Mouse (Mus musculus): ENCODE results near the gene Tigd3. TPM values are rescaled to one million over a fixed set of nuclear protein-coding genes. Genes with fewer than 3 reads are reported as not detected.

Tigd3 gene
- polyA plus RNA-seq, 1 experiment, result 0.28 TPM

DNA sequence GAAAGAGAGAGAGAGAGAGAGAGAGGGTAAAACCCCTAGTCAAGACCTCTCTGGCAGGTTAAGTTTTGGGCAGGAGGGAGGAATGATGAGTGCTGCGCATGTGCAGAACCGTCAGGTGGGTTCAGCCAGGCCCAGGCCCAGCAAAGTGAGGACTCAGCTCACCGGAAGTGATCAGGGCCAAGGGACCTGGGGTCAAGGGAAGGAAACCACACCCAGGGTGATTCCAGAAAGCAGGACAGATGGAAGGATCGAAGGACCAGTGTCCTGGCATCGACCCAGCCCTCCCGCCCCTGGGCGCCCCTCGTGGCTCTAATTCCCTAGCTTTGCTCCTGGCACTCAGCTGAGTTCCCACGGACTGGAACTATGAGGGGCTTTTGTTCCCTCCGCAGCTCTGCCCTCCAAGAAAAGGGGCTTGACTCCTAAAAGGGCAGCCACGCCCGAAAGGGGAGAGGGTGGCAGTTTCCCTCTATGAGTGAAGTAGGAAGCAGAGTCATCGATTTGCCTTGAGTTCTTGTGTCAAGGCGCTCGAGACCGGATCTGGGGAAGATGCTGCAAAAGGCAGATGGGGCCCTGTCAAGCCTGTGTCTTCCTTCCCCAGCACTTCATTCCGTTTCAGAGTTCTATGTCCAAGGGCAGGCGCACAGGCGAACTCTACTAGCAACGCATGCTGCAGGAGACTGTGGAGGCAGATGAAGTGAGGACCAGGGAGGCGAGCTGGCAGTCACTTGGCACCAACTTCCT, 43.3 kb upstream of the Tigd3 start:
- Histone ChIP-seq H3K27me3 (ENCODE audit: control insufficient read depth) (peaks cover 45% of the 10 kb centered on the region), H3K4me3 (replicated peaks) (no peak overlapping the region), H3K9me3 (ENCODE audit: control insufficient read depth, low read length) (0 out of 2 replicates have a peak, but pooled peaks cover 2% of the 10 kb centered on the region), H3K36me3 (ENCODE audit: control insufficient read depth) (peaks cover 43% of the 10 kb centered on the region), H3K4me1 (ENCODE audit: control insufficient read depth) (peaks cover 45% of the 10 kb centered on the region)
- no peak for TF ChIP-seq TAL1 (IDR thresholded peaks at IDR 0.05; ENCODE audit: low read length)
- no peak for TF ChIP-seq GATA1 (IDR thresholded peaks at IDR 0.05; ENCODE audit: low read length)

DNA sequence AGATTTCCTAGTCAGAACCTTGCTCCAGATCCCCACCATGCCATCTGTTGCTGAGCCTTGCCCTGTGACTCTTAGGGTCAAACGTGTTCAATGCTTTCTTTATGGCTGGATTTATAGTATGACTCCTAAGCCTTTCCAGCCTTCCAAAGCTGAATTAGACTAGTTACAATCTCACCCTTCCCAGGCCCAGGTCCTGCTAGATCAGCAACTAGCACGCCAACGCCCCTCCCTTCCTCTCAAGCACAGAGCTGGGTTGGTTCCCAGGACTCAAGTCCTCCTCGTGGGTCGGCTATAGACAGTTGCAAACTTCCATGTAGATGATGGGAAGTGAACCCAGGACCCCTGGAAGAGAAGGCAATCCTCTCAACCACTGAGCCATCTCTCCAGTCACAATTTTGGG, 41.7 kb upstream of the Tigd3 start:
- Histone ChIP-seq H3K4me3 (replicated peaks) (no peak overlapping the region), H3K36me3 (ENCODE audit: control insufficient read depth) (peaks cover 27% of the 10 kb centered on the region), H3K27me3 (ENCODE audit: control insufficient read depth) (peaks cover 55% of the 10 kb centered on the region), H3K4me1 (ENCODE audit: control insufficient read depth) (peaks cover 45% of the 10 kb centered on the region), H3K9me3 (ENCODE audit: control insufficient read depth, low read length) (0 out of 2 replicates have a peak, but pooled peaks cover 2% of the 10 kb centered on the region)
- TF ChIP-seq GATA1 (IDR thresholded peaks at IDR 0.05; ENCODE audit: low read length) (no peak), TAL1 (IDR thresholded peaks at IDR 0.05; ENCODE audit: low read length) (no peak)

DNA sequence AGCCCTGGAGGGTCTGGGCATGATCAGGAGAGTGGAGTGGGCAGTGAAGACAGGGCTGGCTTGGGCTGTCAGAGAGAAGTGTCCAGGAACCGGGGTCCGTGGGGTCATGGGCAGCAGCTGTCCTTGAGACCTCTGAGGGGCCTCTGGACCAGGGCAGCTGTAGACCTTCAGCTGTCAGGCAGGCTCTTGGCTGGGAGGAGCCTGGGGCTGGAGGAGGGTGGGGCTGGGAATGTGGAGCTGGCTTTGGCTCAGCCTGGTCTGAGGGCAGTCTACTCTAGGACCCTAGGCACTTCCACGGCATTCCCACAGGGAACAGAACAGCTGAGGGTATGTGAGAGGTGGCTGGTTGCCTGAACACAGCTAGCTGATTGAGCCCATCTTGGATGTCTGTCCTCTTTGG, 41.3 kb upstream of the Tigd3 start:
- Histone ChIP-seq H3K4me1 (ENCODE audit: control insufficient read depth) (peaks cover 45% of the 10 kb centered on the region), H3K27me3 (ENCODE audit: control insufficient read depth) (peaks cover 59% of the 10 kb centered on the region)

DNA sequence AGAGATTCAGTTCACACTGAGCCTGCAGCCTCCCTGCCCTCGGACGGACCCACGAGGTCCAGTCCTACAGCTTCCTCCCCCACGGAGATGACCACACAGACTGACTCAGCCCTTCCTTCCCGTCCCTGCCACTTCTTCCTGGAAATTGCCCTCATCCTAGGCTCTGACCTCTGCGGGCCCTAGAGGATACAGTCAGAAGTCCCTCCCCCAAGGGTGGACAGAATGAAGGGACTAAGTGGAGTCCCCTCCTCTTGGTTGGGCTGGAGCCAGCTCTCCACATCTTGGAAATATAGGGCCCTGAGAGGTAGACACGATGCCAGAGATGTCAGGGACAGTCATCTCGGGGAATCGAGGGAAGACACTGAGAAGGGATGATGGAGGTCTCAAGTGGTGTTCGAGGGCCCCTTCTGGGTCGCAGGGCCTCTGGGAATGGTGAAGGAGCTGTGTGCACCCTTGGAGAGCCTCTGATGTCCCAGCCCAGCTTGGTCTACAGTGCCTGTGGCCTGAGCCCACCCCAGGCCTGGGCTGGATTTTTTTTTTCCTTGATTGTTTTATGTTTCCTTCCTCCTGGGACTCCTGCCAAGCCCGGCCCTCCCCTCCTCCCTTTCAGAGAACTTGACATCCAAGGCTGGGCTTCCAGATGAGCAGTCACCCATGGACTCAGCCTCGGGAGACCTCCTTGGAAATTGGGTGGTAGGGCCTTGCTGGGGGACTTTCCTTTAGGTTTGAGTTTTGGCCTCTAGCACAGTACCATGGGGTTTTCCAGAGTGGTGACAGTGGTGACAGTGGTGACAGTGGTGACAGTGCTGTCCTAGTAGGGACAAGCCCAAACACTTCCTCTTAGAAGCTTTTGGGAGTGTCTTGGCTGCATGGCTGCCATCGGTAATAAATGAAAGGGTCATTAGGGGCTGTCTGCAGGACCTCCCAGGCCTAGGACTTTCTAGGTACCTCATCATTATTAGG, 36.0 kb upstream of the Tigd3 start:
- Histone ChIP-seq H3K36me3 (ENCODE audit: control insufficient read depth) (no peaks in the 10 kb centered on the region), H3K4me1 (ENCODE audit: control insufficient read depth) (peaks cover 8% of the 10 kb centered on the region), H3K9me3 (ENCODE audit: control insufficient read depth, low read length) (no peaks in the 10 kb centered on the region), H3K27me3 (ENCODE audit: control insufficient read depth) (peaks cover 83% of the 10 kb centered on the region), H3K4me3 (replicated peaks) (no peak overlapping the region)
- no peak for TF ChIP-seq TAL1 (IDR thresholded peaks at IDR 0.05; ENCODE audit: low read length)
- no peak for TF ChIP-seq GATA1 (IDR thresholded peaks at IDR 0.05; ENCODE audit: low read length)

More for the DNA sequence above, 41.3 kb upstream of the Tigd3 start:
- peaks cover 23% of the 10 kb centered on the region for H3K36me3 ChIP-seq (ENCODE audit: control insufficient read depth)
- TF ChIP-seq GATA1 (IDR thresholded peaks at IDR 0.05; ENCODE audit: low read length) (no peak), TAL1 (IDR thresholded peaks at IDR 0.05; ENCODE audit: low read length) (no peak)
- H3K9me3 ChIP-seq (ENCODE audit: control insufficient read depth, low read length), result 0 out of 2 replicates have a peak, but pooled peaks cover 2% of the 10 kb centered on the region
- H3K4me3 ChIP-seq (replicated peaks), result no peak overlapping the region

DNA sequence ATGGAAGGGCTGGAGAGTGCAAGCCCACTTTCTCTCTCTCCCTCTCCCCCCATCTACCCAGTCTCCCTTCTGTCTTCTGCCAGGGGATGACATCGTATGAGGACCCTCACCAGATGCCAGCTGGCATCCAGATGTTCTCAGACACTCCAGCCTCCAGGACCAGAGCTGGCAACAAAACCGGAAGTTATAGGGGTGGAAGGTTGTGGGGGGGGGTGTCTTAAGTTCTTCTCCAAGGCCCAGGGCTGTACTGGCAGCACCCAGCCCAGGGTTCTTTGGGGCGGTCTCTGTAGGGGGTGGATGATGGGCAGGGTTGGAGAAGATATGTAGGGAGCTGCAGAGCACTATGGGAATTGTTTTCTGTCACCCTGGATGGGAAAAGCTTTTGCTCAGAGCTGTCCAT, 34.6 kb upstream of the Tigd3 start:
- no peaks in the 10 kb centered on the region for H3K36me3 ChIP-seq (ENCODE audit: control insufficient read depth)
- H3K4me1 ChIP-seq (ENCODE audit: control insufficient read depth), result peaks cover 21% of the 10 kb centered on the region
- TF ChIP-seq GATA1 (IDR thresholded peaks at IDR 0.05; ENCODE audit: low read length) (no peak), TAL1 (IDR thresholded peaks at IDR 0.05; ENCODE audit: low read length) (no peak)
- H3K27me3 ChIP-seq (ENCODE audit: control insufficient read depth), result peaks cover 71% of the 10 kb centered on the region
- H3K9me3 ChIP-seq (ENCODE audit: control insufficient read depth, low read length), result no peaks in the 10 kb centered on the region
- H3K4me3 ChIP-seq (replicated peaks), result no peak overlapping the region

DNA sequence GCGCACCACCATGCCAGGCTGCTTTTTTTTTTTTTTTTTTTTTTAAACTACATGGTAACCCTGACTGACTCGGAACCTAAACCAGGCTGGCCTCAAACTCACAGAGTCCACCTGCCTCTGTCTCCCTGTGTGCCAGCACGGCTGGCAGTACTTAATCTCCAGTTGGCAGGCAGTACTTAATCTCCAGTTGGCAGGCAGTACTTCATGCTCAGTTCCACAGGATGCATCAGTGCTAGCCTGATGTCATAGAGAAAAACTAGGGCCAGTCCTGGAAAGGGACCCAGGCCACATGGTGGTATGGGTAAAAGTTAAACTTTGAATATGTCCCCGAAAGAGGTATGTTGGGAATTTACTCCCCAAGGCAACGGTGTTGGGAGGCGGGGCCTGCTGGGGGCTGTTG, 34.2 kb upstream of the Tigd3 start:
- Histone ChIP-seq H3K4me3 (replicated peaks) (no peak overlapping the region), H3K36me3 (ENCODE audit: control insufficient read depth) (no peaks in the 10 kb centered on the region), H3K9me3 (ENCODE audit: control insufficient read depth, low read length) (no peaks in the 10 kb centered on the region), H3K4me1 (ENCODE audit: control insufficient read depth) (peaks cover 25% of the 10 kb centered on the region), H3K27me3 (ENCODE audit: control insufficient read depth) (peaks cover 68% of the 10 kb centered on the region)
- TF ChIP-seq TAL1 (IDR thresholded peaks at IDR 0.05; ENCODE audit: low read length) (no peak), GATA1 (IDR thresholded peaks at IDR 0.05; ENCODE audit: low read length) (no peak)

DNA sequence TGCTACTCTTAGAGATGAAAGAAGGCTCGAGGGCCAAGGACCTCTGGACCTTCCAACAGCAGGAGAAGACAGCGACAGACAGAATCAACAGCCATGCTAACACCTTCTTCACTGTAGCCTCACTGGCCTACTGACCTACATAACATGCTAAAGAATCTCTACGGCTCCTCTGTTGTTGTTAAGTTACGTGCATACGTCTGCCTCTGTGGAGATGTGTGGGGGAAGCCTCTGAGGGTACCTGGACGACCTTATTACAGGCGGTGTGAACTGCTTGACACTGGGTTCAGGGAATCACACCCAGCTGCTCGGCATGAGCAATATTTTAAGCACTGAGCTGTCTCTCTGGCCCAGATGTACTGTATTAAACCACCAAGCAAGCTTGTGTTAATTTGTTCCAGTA, 33.6 kb upstream of the Tigd3 start:
- no peaks in the 10 kb centered on the region for H3K9me3 ChIP-seq (ENCODE audit: control insufficient read depth, low read length)
- H3K27me3 ChIP-seq (ENCODE audit: control insufficient read depth), result peaks cover 63% of the 10 kb centered on the region
- peaks cover 31% of the 10 kb centered on the region for H3K4me1 ChIP-seq (ENCODE audit: control insufficient read depth)
- H3K4me3 ChIP-seq (replicated peaks), result no peak overlapping the region
- TF ChIP-seq TAL1 (IDR thresholded peaks at IDR 0.05; ENCODE audit: low read length) (no peak), GATA1 (IDR thresholded peaks at IDR 0.05; ENCODE audit: low read length) (no peak)
- no peaks in the 10 kb centered on the region for H3K36me3 ChIP-seq (ENCODE audit: control insufficient read depth)

DNA sequence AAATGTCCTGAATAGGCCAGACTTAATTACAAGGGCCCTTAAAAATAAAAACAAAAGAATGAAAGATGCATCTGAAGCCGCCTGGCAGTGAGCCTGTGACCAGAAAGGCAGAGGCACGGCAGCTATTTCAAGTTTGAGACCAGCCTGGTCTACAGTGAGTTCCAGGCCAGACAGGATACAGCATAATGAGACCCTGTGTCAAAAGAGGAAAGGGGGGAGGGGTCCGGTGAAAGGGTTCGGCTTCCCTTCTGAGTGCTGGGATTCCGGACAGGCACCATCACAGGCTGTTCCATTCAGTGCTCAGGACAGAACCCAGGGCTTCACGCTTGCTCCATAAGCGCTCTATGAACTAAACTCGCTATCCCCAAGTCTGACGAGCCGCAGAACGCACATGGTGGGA, 33.1 kb upstream of the Tigd3 start:
- H3K9me3 ChIP-seq (ENCODE audit: control insufficient read depth, low read length), result no peaks in the 10 kb centered on the region
- H3K4me1 ChIP-seq (ENCODE audit: control insufficient read depth), result peaks cover 36% of the 10 kb centered on the region
- TF ChIP-seq GATA1 (IDR thresholded peaks at IDR 0.05; ENCODE audit: low read length) (no peak), TAL1 (IDR thresholded peaks at IDR 0.05; ENCODE audit: low read length) (no peak)

DNA sequence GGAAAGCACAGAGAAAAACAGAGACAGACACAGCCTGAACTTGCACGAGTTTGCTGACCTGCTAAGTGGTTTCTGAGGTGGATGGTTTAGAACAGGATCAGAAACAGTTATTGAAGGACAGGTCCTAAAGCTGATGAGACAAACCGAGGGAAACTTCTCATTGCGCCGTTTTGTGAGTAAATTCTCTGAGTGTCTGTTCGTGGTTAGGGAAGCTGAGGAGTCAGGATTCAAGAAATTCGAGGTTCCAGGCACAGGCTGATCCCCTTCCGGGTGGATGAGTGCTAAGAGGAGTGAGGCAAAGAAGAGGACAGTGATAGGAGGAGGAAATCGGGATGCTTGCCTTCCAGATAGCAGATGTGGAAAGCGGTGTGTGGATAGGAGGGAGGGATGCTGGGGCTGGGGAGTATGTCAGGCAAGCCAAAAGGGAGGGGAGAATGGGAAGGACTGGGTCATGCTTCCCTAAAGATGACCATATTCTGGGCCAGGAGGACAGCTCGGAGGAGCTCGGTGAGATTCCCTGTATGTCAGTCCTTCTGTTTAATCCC, 31.4 kb upstream of the Tigd3 start:
- no peak overlapping the region for H3K4me3 ChIP-seq (replicated peaks)
- peaks cover 47% of the 10 kb centered on the region for H3K4me1 ChIP-seq (ENCODE audit: control insufficient read depth)
- no peaks in the 10 kb centered on the region for H3K36me3 ChIP-seq (ENCODE audit: control insufficient read depth)
- no peaks in the 10 kb centered on the region for H3K9me3 ChIP-seq (ENCODE audit: control insufficient read depth, low read length)
- H3K27me3 ChIP-seq (ENCODE audit: control insufficient read depth), result peaks cover 51% of the 10 kb centered on the region
- TF ChIP-seq GATA1 (IDR thresholded peaks at IDR 0.05; ENCODE audit: low read length) (no peak), TAL1 (IDR thresholded peaks at IDR 0.05; ENCODE audit: low read length) (no peak)

More for the DNA sequence above, 33.1 kb upstream of the Tigd3 start:
- H3K27me3 ChIP-seq (ENCODE audit: control insufficient read depth), result peaks cover 61% of the 10 kb centered on the region
- H3K4me3 ChIP-seq (replicated peaks), result no peak overlapping the region
- no peaks in the 10 kb centered on the region for H3K36me3 ChIP-seq (ENCODE audit: control insufficient read depth)

Data from erythroblast, embryonic 14.5 days (primary cell).